Mouse (Mus musculus) forebrain, embryonic 14.5 days (tissue): ENCODE data around the gene Creb5. TPM values are rescaled to one million over a fixed set of nuclear protein-coding genes. Genes with fewer than 3 reads are reported as not detected.
A peak's percentile ranks its signal among the peaks of the same experiment; 100 is the strongest.

Experiments used
- ATAC-seq: fragments of 200-750 bp; cut with Nextera tagmentation; 2 replicates; pipeline ENCODE4 v1.8.0; 2017; ENCODE audit warnings: mild to moderate bottlenecking, moderate library complexity
- DNase-seq: peaks from one replicate; pipeline ENCODE4 v3.0.0-alpha.2; 2015; ENCODE audit warnings: low spot score
- H3K27ac ChIP-seq: fragments of 300-500 bp; sonication (generic); 2 replicates; pipeline ENCODE4 v1.5.1; 2014; ENCODE audit warnings: low read depth, mild to moderate bottlenecking, control low read depth, low read length, moderate library complexity
- H3K27me3 ChIP-seq: fragments of 300-500 bp; sonication (generic); replicated peaks from 2 replicates; pipeline ENCODE4 v1.6.1; 2014; ENCODE audit warnings: low read length, control low read depth, mixed read lengths; ENCODE audit not compliant: control insufficient read depth, insufficient read depth
- H3K36me3 ChIP-seq: fragments of 300-500 bp; sonication (generic); 2 replicates; pipeline ENCODE4 v1.6.1; 2014; ENCODE audit warnings: low read length, control low read depth; ENCODE audit not compliant: control insufficient read depth, insufficient read depth
- H3K4me1 ChIP-seq: fragments of 300-500 bp; sonication (generic); 2 replicates; pipeline ENCODE4 v1.6.1; 2014; ENCODE audit warnings: antibody characterized with exemption, low read length, control low read depth; ENCODE audit not compliant: control insufficient read depth, insufficient read depth
- H3K4me2 ChIP-seq: fragments of 300-500 bp; sonication (generic); 2 replicates; pipeline ENCODE4 v1.6.1; 2014; ENCODE audit warnings: mild to moderate bottlenecking, control low read depth, low read length
- H3K4me3 ChIP-seq: fragments of 300-500 bp; sonication (generic); 2 replicates; pipeline ENCODE4 v1.5.1; 2014; ENCODE audit warnings: low read depth, low read length, control low read depth
- H3K9ac ChIP-seq: fragments of 300-500 bp; sonication (generic); 2 replicates; pipeline ENCODE4 v1.6.1; 2014; ENCODE audit warnings: mild to moderate bottlenecking, low read length, control low read depth, moderate library complexity
- H3K9me3 ChIP-seq: fragments of 300-500 bp; sonication (generic); replicated peaks from 2 replicates; pipeline ENCODE4 v1.6.1; 2016; ENCODE audit warnings: low read length, control low read depth, mixed read lengths; ENCODE audit not compliant: control insufficient read depth
- WGBS: fragments of 180-500 bp; shearing (Covaris S2); extraction: QIAGEN DNeasy Blood & Tissue Kit; methylation state at CpG from one replicate; pipeline ENCODE4 v1.1.7; 2014; 5-methylcytosine and 5-hydroxymethylcytosine counted together
- polyA plus RNA-seq: library from polyadenylated mRNA; unstranded; fragments of >200 nt; fragmentation: Nextera tagmentation; extraction: Ambion mirVana; gene quantifications from 2 replicates; pipeline ENCODE4 v1.2.1, GENCODE M21; 2014

The Creb5 gene
- polyA plus RNA-seq, 1 experiment from 2014 or later = 8.5 TPM

GRCm38 (mm10) chr6:53643481-53643880 lies 356.4 kb downstream of the Creb5 start:
- Histone ChIP-seq H3K36me3 (no peaks in the 10 kb centered on the region), H3K4me1 (peaks cover 35% of the 10 kb centered on the region), H3K4me3 (no peak overlapping the region), H3K4me2 (peak overlapping the region; percentile 42; the same call in 1 of the 2 replicates), H3K27ac (peak overlapping the region; percentile 65; the same call in 1 of the 2 replicates), H3K9me3 (no peaks in the 10 kb centered on the region), H3K27me3 (no peaks in the 10 kb centered on the region), H3K9ac (no peak overlapping the region)
- ATAC-seq (peak; percentile 53; the same call in 1 of the 2 replicates), DNase-seq (peak; percentile 66)
- 19% methylated on average over 5 of the region's 5 CpGs for WGBS

GRCm38 (mm10) chr6:53644056-53644455 lies 357.0 kb downstream of the Creb5 start:
- no peaks in the 10 kb centered on the region for H3K36me3 ChIP-seq
- peak; percentile 49; the same call in 1 of the 2 replicates for ATAC-seq
- H3K9me3 ChIP-seq = no peaks in the 10 kb centered on the region
- H3K4me3 ChIP-seq = no peak overlapping the region
- H3K9ac ChIP-seq = no peak overlapping the region
- peak overlapping the region; percentile 65; the same call in 1 of the 2 replicates for H3K27ac ChIP-seq
- H3K4me1 ChIP-seq = peaks cover 35% of the 10 kb centered on the region
- 14% methylated on average over 6 of the region's 6 CpGs for WGBS
- H3K4me2 ChIP-seq = peak overlapping the region; percentile 14; the same call in 1 of the 2 replicates
- no peaks in the 10 kb centered on the region for H3K27me3 ChIP-seq
- DNase-seq = peak; percentile 79

- peaks cover 35% of the 10 kb centered on the region for H3K4me1 ChIP-seq
- no peak overlapping the region for H3K4me3 ChIP-seq
- DNase-seq = no peak
- no peaks in the 10 kb centered on the region for H3K9me3 ChIP-seq
- no peaks in the 10 kb centered on the region for H3K36me3 ChIP-seq
- ATAC-seq = no peak
- no peak overlapping the region for H3K27ac ChIP-seq
- WGBS = 84% methylated on average over 7 of the region's 7 CpGs
- no peak overlapping the region for H3K4me2 ChIP-seq
- H3K9ac ChIP-seq = no peak overlapping the region
- no peaks in the 10 kb centered on the region for H3K27me3 ChIP-seq
These were observed 357.9 kb downstream of the Creb5 start for GRCm38 (mm10) chr6:53644971-53645370.

- no peak overlapping the region for H3K4me3 ChIP-seq
- ATAC-seq = no peak
- H3K9me3 ChIP-seq = no peaks in the 10 kb centered on the region
- H3K4me1 ChIP-seq = peaks cover 12% of the 10 kb centered on the region
- no peaks in the 10 kb centered on the region for H3K27me3 ChIP-seq
- WGBS = 90% methylated on average over 1 of the region's 1 CpGs
- no peak overlapping the region for H3K4me2 ChIP-seq
- peak; percentile 28 for DNase-seq
- H3K9ac ChIP-seq = no peak overlapping the region
- no peak overlapping the region for H3K27ac ChIP-seq
- H3K36me3 ChIP-seq = no peaks in the 10 kb centered on the region
These were observed 362.7 kb downstream of the Creb5 start for GRCm38 (mm10) chr6:53649782-53650181.

GRCm38 (mm10) chr6:53652691-53653090 lies 365.6 kb downstream of the Creb5 start:
- H3K4me1 ChIP-seq = peaks cover 13% of the 10 kb centered on the region
- H3K9me3 ChIP-seq = no peaks in the 10 kb centered on the region
- ATAC-seq = no peak
- H3K27me3 ChIP-seq = no peaks in the 10 kb centered on the region
- DNase-seq = no peak
- WGBS = 84% methylated on average over 5 of the region's 5 CpGs
- no peaks in the 10 kb centered on the region for H3K36me3 ChIP-seq
- H3K9ac ChIP-seq = no peak overlapping the region
- no peak overlapping the region for H3K4me3 ChIP-seq
- H3K27ac ChIP-seq = no peak overlapping the region
- no peak overlapping the region for H3K4me2 ChIP-seq

GRCm38 (mm10) chr6:53653706-53654360 lies 366.8 kb downstream of the Creb5 start:
- Histone ChIP-seq H3K9ac (no peak overlapping the region), H3K27ac (no peak overlapping the region), H3K4me3 (no peak overlapping the region), H3K27me3 (no peaks in the 10 kb centered on the region), H3K4me2 (no peak overlapping the region), H3K9me3 (no peaks in the 10 kb centered on the region), H3K4me1 (peaks cover 13% of the 10 kb centered on the region), H3K36me3 (no peaks in the 10 kb centered on the region)
- WGBS = 68% methylated on average over 8 of the region's 8 CpGs
- ATAC-seq (0 out of 2 replicates have a peak, but pooled peaks have one; percentile 15), DNase-seq (no peak)

GRCm38 (mm10) chr6:53654361-53654824 lies 367.3 kb downstream of the Creb5 start:
- peak; percentile 48 for ATAC-seq
- Histone ChIP-seq H3K9ac (no peak overlapping the region), H3K4me1 (peaks cover 13% of the 10 kb centered on the region), H3K36me3 (no peaks in the 10 kb centered on the region), H3K27me3 (no peaks in the 10 kb centered on the region), H3K27ac (no peak overlapping the region), H3K4me3 (no peak overlapping the region), H3K9me3 (no peaks in the 10 kb centered on the region), H3K4me2 (no peak overlapping the region)
- DNase-seq = peak; percentile 64
- 55% methylated on average over 12 of the region's 12 CpGs for WGBS

- 59% methylated on average over 3 of the region's 3 CpGs for WGBS
- Histone ChIP-seq H3K4me2 (no peak overlapping the region), H3K4me3 (no peak overlapping the region), H3K36me3 (no peaks in the 10 kb centered on the region), H3K27ac (no peak overlapping the region), H3K9ac (no peak overlapping the region), H3K27me3 (no peaks in the 10 kb centered on the region), H3K9me3 (no peaks in the 10 kb centered on the region), H3K4me1 (peaks cover 13% of the 10 kb centered on the region)
- no peak for ATAC-seq
- peak; percentile 37 for DNase-seq
These were observed 369.4 kb downstream of the Creb5 start for GRCm38 (mm10) chr6:53656466-53656865.

GRCm38 (mm10) chr6:53657483-53657882 lies 370.4 kb downstream of the Creb5 start:
- no peaks in the 10 kb centered on the region for H3K9me3 ChIP-seq
- WGBS = 75% methylated on average over 4 of the region's 4 CpGs
- H3K9ac ChIP-seq = no peak overlapping the region
- no peak overlapping the region for H3K4me2 ChIP-seq
- H3K36me3 ChIP-seq = no peaks in the 10 kb centered on the region
- no peak overlapping the region for H3K4me3 ChIP-seq
- DNase-seq = no peak
- no peaks in the 10 kb centered on the region for H3K27me3 ChIP-seq
- H3K4me1 ChIP-seq = peaks cover 13% of the 10 kb centered on the region
- no peak for ATAC-seq
- H3K27ac ChIP-seq = no peak overlapping the region
